Mouse (Mus musculus) yolk sac, embryonic 10.5 days (tissue): ENCODE measurements around the gene Mesd.

Experiments
- DNase-seq: peaks from one replicate; pipeline ENCODE4 v3.0.0-alpha.2; 2017; ENCODE audit warnings: low spot score

The Mesd gene

GRCm38 (mm10) chr7:83884021-83884658 is at the start of gene Mesd, which contains the start of gene Tlnrd1:
Gene Mesd, plus strand, starts transcription at chr7:83884466.
Gene Tlnrd1, minus strand, starts transcription at chr7:83884305.
- peak; percentile 94 for DNase-seq

GRCm38 (mm10) chr7:83838525-83839224 is 45.6 kb upstream of the Mesd start:
- DNase-seq = no peak

- DNase-seq = no peak
Measured at GRCm38 (mm10) chr7:83840076-83840475, 44.2 kb upstream of the Mesd start.

- DNase-seq = no peak
Measured at GRCm38 (mm10) chr7:83842486-83843259, 41.6 kb upstream of the Mesd start.

- no peak for DNase-seq
Measured at GRCm38 (mm10) chr7:83844807-83845206, 39.5 kb upstream of the Mesd start.

- peak; percentile 50 for DNase-seq
Measured at GRCm38 (mm10) chr7:83847187-83848075, 36.8 kb upstream of the Mesd start.

GRCm38 (mm10) chr7:83851569-83852380 is 32.5 kb upstream of the Mesd start:
- DNase-seq = no peak

- DNase-seq = no peak
Measured at GRCm38 (mm10) chr7:83852381-83853380, 31.6 kb upstream of the Mesd start.

GRCm38 (mm10) chr7:83855203-83855602 is 29.1 kb upstream of the Mesd start:
- no peak for DNase-seq

- no peak for DNase-seq
Measured at GRCm38 (mm10) chr7:83856353-83857207, 27.7 kb upstream of the Mesd start.

GRCm38 (mm10) chr7:83857208-83857488 is 27.1 kb upstream of the Mesd start:
- DNase-seq = no peak

GRCm38 (mm10) chr7:83857921-83858320 is 26.3 kb upstream of the Mesd start:
- no peak for DNase-seq

GRCm38 (mm10) chr7:83859378-83860083 is 24.7 kb upstream of the Mesd start:
- DNase-seq = no peak

- DNase-seq = no peak
Measured at GRCm38 (mm10) chr7:83863554-83863953, 20.7 kb upstream of the Mesd start.

GRCm38 (mm10) chr7:83868200-83868599 is 16.1 kb upstream of the Mesd start:
- no peak for DNase-seq

GRCm38 (mm10) chr7:83869839-83870543 is 14.3 kb upstream of the Mesd start:
- no peak for DNase-seq

- DNase-seq = no peak
Measured at GRCm38 (mm10) chr7:83877088-83877487, 7.2 kb upstream of the Mesd start.
